In genomic region chr1:58393284-58394195, GRCm38 (mm10) we compare ENCODE assay signal across 8 mouse cellular contexts. TPM values are rescaled to one million over a fixed set of nuclear protein-coding genes. Genes with fewer than 3 reads are reported as not detected.
DNase-seq lines count a peak whose midpoint lies in the region; ATAC-seq lines count a peak whose summit lies in the region.

No protein-coding gene starts in this region.

- peaks cover 39% of the 10 kb centered on the region for H3K36me3 ChIP-seq in intestine, embryonic 14.5 days (ENCODE audit: control insufficient read depth, insufficient read depth, low read length)
- H3K36me3 ChIP-seq in limb, embryonic 13.5 days = peaks cover 40% of the 10 kb centered on the region
- H3K36me3 ChIP-seq in midbrain, embryonic 13.5 days = peaks cover 40% of the 10 kb centered on the region

- peaks cover 8% of the 10 kb centered on the region for H3K4me1 ChIP-seq in intestine, embryonic 14.5 days (replicated peaks; ENCODE audit: control insufficient read depth, insufficient read depth, low read length)
- peaks cover 22% of the 10 kb centered on the region for H3K4me1 ChIP-seq in limb, embryonic 13.5 days
- H3K4me1 ChIP-seq in midbrain, embryonic 13.5 days (replicated peaks) = peaks cover 27% of the 10 kb centered on the region

- H3K27ac ChIP-seq in intestine, embryonic 14.5 days (ENCODE audit: low read depth) = peak overlapping the region; percentile 98
- peak overlapping the region; percentile 98 for H3K27ac ChIP-seq in limb, embryonic 13.5 days
- H3K27ac ChIP-seq in midbrain, embryonic 13.5 days = peak overlapping the region; percentile 99

- DNase-seq in left cerebral cortex, adult 18-20 months (ENCODE audit: low spot score in 2 of 2) = peak; percentile 33 to 49
- DNase-seq in left cerebral cortex, adult 11 months (ENCODE audit: low spot score) = no peak
- DNase-seq in embryo, embryonic 10.5 days (ENCODE audit: low spot score) = peak; percentile 42
- DNase-seq in gastrocnemius, postnatal 36 days = peak; percentile 21 to 37
- DNase-seq in intestine, embryonic 14.5 days (ENCODE audit: low spot score) = peak; percentile 75
- DNase-seq in spleen, postnatal 10 days (ENCODE audit: low spot score in 2 of 2) = peak; percentile 57 to 73

- ATAC-seq in intestine, embryonic 14.5 days (replicated peaks; ENCODE audit: low FRiP score, low TSS enrichment, low read depth) = peak; percentile 65
- peak; percentile 46 for ATAC-seq in limb, embryonic 13.5 days (ENCODE audit: low FRiP score, low read depth)
- ATAC-seq in midbrain, embryonic 13.5 days = peak; percentile 70

- H3K27me3 ChIP-seq in intestine, embryonic 14.5 days (replicated peaks; ENCODE audit: control insufficient read depth, insufficient read depth, low read length) = no peaks in the 10 kb centered on the region
- no peaks in the 10 kb centered on the region for H3K27me3 ChIP-seq in limb, embryonic 13.5 days
- no peaks in the 10 kb centered on the region for H3K27me3 ChIP-seq in midbrain, embryonic 13.5 days

- H3K4me3 ChIP-seq in intestine, embryonic 14.5 days (ENCODE audit: low read depth, low read length) = peak overlapping the region; percentile 90
- H3K4me3 ChIP-seq in limb, embryonic 13.5 days = peak overlapping the region; percentile 95
- H3K4me3 ChIP-seq in midbrain, embryonic 13.5 days (replicated peaks) = peak overlapping the region; percentile 95

- peak overlapping the region; percentile 87 for H3K9ac ChIP-seq in intestine, embryonic 14.5 days (ENCODE audit: low read length)
- peak overlapping the region; percentile 97 for H3K9ac ChIP-seq in limb, embryonic 13.5 days
- peak overlapping the region; percentile 97 for H3K9ac ChIP-seq in midbrain, embryonic 13.5 days (replicated peaks)

- no peaks in the 10 kb centered on the region for H3K9me3 ChIP-seq in intestine, embryonic 14.5 days (ENCODE audit: control insufficient read depth, low read length)
- H3K9me3 ChIP-seq in limb, embryonic 13.5 days = no peaks in the 10 kb centered on the region
- no peaks in the 10 kb centered on the region for H3K9me3 ChIP-seq in midbrain, embryonic 13.5 days

- WGBS in intestine, embryonic 14.5 days = 1% methylated on average over 60 of the region's 90 CpGs
- WGBS in limb, embryonic 13.5 days = under 1% methylated on average over 73 of the region's 90 CpGs
- under 1% methylated on average over 71 of the region's 90 CpGs for WGBS in midbrain, embryonic 13.5 days

- intact Hi-C loops in gastrocnemius, postnatal 36 days (cut with DNase I) = no loop called here

- peak overlapping the region; percentile 89 for H3K4me2 ChIP-seq in intestine, embryonic 14.5 days (ENCODE audit: low read length)
- H3K4me2 ChIP-seq in limb, embryonic 13.5 days (replicated peaks) = peak overlapping the region; percentile 81
- peak overlapping the region; percentile 88 for H3K4me2 ChIP-seq in midbrain, embryonic 13.5 days (replicated peaks)

RNA-seq across cellular contexts. Expression of gene Bzw1, which starts 0.8 kb away (rescaled TPM):
- 100 to 1,000 TPM; 145 TPM for total RNA-seq in left cerebral cortex, adult 18-20 months (2021)
- 10 to 100 TPM; 36.8 to 43.1 TPM for total RNA-seq in gastrocnemius, postnatal 36 days (2021)
- polyA plus RNA-seq in intestine, embryonic 14.5 days (2014; fragmentation: Nextera tagmentation; extraction: Ambion mirVana) = 357 and 398 TPM in 2 replicates
- 362 and 384 TPM in 2 replicates for polyA plus RNA-seq in limb, embryonic 13.5 days (2015; fragmentation: Nextera tagmentation; extraction: Ambion mirVana)
- polyA plus RNA-seq in midbrain, embryonic 13.5 days (2015; fragmentation: Nextera tagmentation; extraction: Ambion mirVana) = 406 and 428 TPM in 2 replicates

RNA-seq across cellular contexts. Expression of gene Clk1, which starts 30.3 kb away (rescaled TPM):
- 100 to 1,000 TPM; 119 to 126 TPM for total RNA-seq in left cerebral cortex, adult 18-20 months (2021)
- 10 to 100 TPM; 30.6 to 38.9 TPM for total RNA-seq in gastrocnemius, postnatal 36 days (2021)
- polyA plus RNA-seq in intestine, embryonic 14.5 days (2014; fragmentation: Nextera tagmentation; extraction: Ambion mirVana) = 170 and 203 TPM in 2 replicates
- polyA plus RNA-seq in limb, embryonic 13.5 days (2015; fragmentation: Nextera tagmentation; extraction: Ambion mirVana) = 230 and 244 TPM in 2 replicates
- 171 and 194 TPM in 2 replicates for polyA plus RNA-seq in midbrain, embryonic 13.5 days (2015; fragmentation: Nextera tagmentation; extraction: Ambion mirVana)

RNA-seq across cellular contexts. Expression of gene Nif3l1, which starts 51.4 kb away (rescaled TPM):
- total RNA-seq in left cerebral cortex, adult 18-20 months (2021) = 10 to 100 TPM; 16.6 to 19.7 TPM
- 1 to 10 TPM; 6.9 to 9.5 TPM for total RNA-seq in gastrocnemius, postnatal 36 days (2021)
- polyA plus RNA-seq in intestine, embryonic 14.5 days (2014; fragmentation: Nextera tagmentation; extraction: Ambion mirVana) = 53.1 and 55.3 TPM in 2 replicates
- 55.1 and 56.8 TPM in 2 replicates for polyA plus RNA-seq in limb, embryonic 13.5 days (2015; fragmentation: Nextera tagmentation; extraction: Ambion mirVana)
- polyA plus RNA-seq in midbrain, embryonic 13.5 days (2015; fragmentation: Nextera tagmentation; extraction: Ambion mirVana) = 61.2 and 62.6 TPM in 2 replicates

RNA-seq across cellular contexts. Expression of gene Ppil3, which starts 51.7 kb away (rescaled TPM):
- 10 to 100 TPM; 25.9 to 28.6 TPM for total RNA-seq in left cerebral cortex, adult 18-20 months (2021)
- total RNA-seq in gastrocnemius, postnatal 36 days (2021) = 10 to 100 TPM; 14.8 to 14.9 TPM
- polyA plus RNA-seq in intestine, embryonic 14.5 days (2014; fragmentation: Nextera tagmentation; extraction: Ambion mirVana) = 58.7 and 64.1 TPM in 2 replicates
- polyA plus RNA-seq in limb, embryonic 13.5 days (2015; fragmentation: Nextera tagmentation; extraction: Ambion mirVana) = 63.5 and 64.6 TPM in 2 replicates
- polyA plus RNA-seq in midbrain, embryonic 13.5 days (2015; fragmentation: Nextera tagmentation; extraction: Ambion mirVana) = 52.0 and 53.7 TPM in 2 replicates
